Mouse (Mus musculus) spleen, adult 18-20 months (tissue): ENCODE measurements around the gene Nxpe5.

Source experiments
- DNase-seq, 2 experiments: peaks; one replicate each; pipeline ENCODE4 v3.0.0; 2022; ENCODE audit warnings: mixed read lengths in 2 of 2

Nxpe5 gene

GRCm38 (mm10) chr5:138279585-138280424, 54.1 kb downstream of the Nxpe5 start, which contains the start of the genes Gm43720, Gpc2 and Stag3:
Gene Gm43720 (minus strand): TSS chr5:138279958.
Gene Gpc2 (minus strand): TSS chr5:138280005.
Gene Stag3 (plus strand): TSS chr5:138280240.
- peak; percentile 73 to 74 for DNase-seq

GRCm38 (mm10) chr5:138280425-138280768, 54.7 kb downstream of the Nxpe5 start:
- DNase-seq, result no peak

GRCm38 (mm10) chr5:138280829-138281228, 55.1 kb downstream of the Nxpe5 start:
- DNase-seq, result no peak

GRCm38 (mm10) chr5:138281798-138282197, 56.1 kb downstream of the Nxpe5 start:
- no peak for DNase-seq

- DNase-seq, result no peak
Observed at GRCm38 (mm10) chr5:138283540-138283939, 57.8 kb downstream of the Nxpe5 start.

- DNase-seq, result no peak
Observed at GRCm38 (mm10) chr5:138287861-138288260, 62.2 kb downstream of the Nxpe5 start.

- no peak for DNase-seq
Observed at GRCm38 (mm10) chr5:138291638-138292037, 65.9 kb downstream of the Nxpe5 start.

- no peak for DNase-seq
Observed at GRCm38 (mm10) chr5:138294158-138294557, 68.5 kb downstream of the Nxpe5 start.

- DNase-seq, result no peak
Observed at GRCm38 (mm10) chr5:138299613-138300012, 73.9 kb downstream of the Nxpe5 start.
